Mouse (Mus musculus): ENCODE measurements around the gene Tmc6.

Gene Tmc6

DNA sequence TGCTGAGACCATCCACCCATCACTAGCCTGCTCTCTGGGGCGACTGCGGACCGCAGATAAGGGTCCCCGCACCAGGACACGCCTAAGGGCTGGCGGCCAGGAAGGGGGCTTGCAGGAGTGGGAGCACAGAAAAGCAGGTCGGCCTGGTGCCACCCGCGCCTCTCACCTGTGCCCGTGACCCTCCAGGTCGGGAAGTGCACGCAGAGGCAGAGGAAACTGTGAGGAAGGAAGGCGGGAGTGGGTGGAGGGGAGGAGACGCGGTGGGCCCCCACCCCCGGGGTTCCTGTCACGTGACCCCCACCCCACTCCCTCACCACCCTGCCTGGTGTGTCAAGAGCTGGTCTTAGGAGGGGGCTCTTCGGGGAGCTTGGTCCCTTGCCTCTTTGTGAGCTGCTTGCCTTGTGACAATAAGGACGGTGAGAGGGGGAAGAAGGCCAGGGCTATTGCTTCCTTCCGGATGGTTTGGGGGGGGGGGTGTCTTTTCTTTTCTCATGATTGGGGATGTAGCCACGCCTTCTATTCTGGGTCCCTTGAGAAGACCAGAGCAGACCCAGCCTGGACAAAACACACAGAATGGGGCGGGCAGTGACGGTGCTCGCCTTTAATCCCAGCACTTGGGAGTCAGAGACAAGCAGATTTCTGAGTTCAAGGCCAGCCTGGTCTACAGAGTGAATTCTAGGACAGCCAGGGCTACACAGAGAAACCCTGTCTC lies at the start of gene Tmc6, which contains the start of gene Tmc8:
Gene Tmc6 (minus strand): TSS at position 206 of the 712 bp plus-strand sequence.
Gene Tmc8 (plus strand): TSS at position 84 of the 712 bp plus-strand sequence.
- whole genome bisulfite sequencing: 69% methylated on average over 24 of the region's 24 CpGs

DNA sequence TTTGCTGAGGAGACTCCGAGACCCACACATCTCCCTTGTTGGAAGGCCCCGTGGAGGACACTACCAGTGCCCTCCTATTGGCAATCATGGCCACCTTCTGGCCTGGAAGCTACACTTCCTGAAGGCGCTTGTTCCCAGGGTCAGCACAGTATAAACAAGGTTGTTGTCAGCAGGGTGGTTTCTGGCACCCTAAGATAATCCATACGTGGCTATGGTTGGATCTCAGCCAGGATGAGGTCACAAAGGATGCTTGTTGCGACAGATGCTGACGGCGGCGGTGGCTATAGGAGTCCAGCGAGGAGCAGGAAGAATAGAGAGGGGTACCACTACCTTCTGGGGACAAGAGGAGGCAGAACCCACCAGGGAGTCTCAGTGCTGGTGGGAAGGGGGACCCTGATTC lies 48.4 kb upstream of the Tmc6 start:
- 64% methylated on average over 9 of the region's 9 CpGs for WGBS

DNA sequence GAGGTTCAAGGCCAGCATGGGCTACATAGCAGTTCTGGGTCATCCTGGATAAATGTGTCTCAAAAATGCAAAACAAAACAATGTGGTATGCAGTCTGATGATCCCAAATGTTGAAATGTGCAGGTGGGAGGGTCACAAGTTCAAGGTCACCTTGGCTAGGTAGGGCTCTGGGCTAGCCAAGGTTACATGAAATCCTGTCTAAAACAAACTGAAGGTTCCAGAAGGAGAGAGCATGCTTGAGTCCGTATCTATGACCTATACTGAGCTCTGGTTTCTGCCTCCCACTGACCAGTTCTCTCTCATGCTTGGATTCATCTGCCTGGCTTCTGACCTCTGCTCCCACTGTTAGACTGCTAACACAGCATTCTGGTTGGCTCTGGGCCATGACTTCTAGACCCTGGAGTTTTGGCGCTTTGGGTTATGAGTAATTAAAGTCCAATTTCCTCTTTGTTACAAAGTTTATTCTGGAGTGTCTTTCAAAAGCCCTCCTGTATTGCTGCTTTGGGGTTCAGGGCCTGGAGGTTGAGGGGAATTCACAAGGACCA lies 47.7 kb upstream of the Tmc6 start:
- 71% methylated on average over 2 of the region's 2 CpGs for WGBS

DNA sequence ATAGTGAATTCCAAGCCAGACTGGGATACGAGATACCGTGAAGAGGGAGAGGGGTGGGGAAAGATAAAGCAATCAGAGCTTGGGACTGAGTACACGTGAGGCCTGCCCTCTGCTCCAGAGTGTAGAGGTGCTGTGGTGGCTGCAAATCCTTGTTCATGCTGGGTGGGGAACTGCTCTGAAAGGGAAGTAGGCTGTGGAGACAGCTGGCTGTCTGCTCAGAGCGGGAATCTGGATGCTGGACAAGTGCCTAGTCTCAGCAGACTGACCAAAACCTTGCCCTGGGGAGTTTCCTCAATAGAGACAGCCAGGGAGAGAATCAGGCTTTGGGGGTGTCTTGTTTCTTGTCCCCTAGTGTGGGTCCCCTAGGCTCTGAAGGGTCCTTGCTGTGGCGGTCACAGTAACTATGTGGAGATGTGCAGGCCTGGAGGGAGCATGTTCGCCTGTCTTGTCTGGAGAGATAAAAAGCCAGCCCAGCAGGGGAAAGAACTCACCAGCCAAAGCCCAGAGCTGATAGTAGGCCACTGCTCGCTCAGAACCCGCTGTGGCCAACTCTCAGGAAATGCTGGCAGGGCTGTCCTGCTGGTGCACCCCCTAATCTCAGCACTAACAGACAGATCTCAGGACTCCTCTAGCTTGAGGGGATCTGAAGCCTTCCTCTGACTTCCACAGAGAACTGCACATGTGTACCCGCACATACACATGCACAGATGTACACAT lies 47.0 kb upstream of the Tmc6 start:
- 66% methylated on average over 9 of the region's 9 CpGs for WGBS

DNA sequence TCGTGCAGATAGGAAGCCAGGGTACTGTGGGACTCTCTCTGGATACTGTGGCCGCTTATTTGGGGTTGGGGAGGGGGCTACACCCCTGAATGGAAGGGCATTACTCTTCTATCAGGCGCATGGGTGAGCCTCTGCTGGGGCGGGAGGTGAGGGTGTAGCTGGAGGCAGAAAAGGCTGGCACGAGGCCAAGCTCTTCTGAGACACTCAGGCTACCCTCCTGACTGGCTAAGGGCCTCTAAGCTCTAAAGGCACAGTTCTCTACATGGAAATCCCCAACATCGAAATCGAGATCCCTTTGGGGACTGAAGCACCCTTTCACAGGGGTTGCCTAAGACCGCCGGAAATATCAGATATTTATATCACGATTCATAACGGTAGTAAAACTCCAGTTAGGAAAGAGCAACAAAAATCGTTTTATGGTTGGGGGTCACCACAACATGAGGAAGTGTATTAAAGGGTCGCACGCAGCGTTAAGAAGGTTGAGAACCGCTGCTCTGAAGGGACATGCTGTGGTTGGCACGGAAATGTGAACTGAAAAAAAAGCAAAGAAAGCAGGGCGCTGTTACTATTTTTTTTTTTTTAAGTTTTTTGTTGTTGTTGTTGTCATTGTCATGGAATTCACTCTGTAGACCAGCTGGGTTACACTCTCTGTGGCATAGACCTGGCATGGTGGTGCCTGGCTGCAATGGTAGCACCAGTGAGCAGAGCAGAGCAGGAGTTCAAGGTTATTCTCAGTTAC lies 46.3 kb upstream of the Tmc6 start:
- WGBS: 65% methylated on average over 18 of the region's 18 CpGs

DNA sequence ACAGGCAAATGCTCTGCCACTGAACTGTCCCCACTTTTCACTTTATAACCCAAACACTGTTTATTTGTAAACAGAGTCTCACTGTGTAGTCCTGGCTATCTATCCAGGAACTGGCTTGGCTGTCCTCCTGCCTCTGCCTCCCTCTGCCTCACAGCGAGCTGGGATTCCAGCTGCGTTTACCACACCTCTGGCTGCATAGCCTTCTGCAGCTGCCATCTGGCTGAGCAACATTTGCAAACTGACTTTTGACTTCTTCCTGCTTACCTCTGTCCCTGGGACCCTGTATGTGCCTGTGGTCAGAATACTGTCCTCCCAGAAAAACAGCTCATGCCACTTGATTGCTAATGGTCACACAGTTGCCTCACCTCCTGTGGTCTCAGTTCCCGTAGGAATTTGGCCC lies 45.4 kb upstream of the Tmc6 start:
- WGBS: 77% methylated on average over 3 of the region's 3 CpGs

DNA sequence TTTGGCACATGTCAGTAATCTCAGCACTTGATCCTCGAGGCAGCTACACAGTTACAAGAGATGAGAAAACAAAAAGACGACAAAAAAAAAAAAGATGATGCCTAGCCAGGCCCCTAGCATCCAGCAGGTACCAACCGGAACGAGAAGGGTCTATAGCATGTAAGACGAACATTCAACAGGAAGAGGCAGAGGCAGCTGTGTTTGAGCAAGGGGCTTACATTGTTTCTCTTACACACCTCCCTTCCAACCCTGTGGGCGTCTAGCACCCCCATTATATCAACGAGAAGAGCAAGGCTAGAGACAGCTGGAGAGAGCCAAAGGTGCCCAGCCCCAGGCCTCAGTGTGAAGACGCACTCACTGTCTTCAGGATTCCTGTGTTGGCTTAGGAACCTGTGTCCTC lies 44.9 kb upstream of the Tmc6 start:
- WGBS: 67% methylated on average over 8 of the region's 8 CpGs

DNA sequence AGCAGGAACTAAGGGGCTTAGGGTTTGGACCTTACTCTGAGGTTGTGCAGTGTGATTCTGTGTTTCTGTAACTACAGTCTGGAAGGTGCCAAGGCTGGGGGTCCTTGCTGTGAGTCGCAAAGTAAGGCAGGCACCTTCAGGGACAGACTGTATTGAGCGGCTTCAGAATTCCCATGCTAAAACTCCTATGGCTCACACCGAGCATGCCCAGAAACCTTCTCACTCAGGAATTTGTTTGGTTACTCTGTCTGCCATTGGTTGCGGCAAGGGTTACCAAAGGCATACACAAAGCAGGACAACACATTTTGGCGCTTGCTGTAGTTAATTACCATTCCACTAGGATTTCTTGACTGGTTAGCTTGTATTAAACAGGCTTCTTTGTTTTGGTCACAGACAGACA lies 44.2 kb upstream of the Tmc6 start:
- 23% methylated on average over 5 of the region's 5 CpGs for WGBS

DNA sequence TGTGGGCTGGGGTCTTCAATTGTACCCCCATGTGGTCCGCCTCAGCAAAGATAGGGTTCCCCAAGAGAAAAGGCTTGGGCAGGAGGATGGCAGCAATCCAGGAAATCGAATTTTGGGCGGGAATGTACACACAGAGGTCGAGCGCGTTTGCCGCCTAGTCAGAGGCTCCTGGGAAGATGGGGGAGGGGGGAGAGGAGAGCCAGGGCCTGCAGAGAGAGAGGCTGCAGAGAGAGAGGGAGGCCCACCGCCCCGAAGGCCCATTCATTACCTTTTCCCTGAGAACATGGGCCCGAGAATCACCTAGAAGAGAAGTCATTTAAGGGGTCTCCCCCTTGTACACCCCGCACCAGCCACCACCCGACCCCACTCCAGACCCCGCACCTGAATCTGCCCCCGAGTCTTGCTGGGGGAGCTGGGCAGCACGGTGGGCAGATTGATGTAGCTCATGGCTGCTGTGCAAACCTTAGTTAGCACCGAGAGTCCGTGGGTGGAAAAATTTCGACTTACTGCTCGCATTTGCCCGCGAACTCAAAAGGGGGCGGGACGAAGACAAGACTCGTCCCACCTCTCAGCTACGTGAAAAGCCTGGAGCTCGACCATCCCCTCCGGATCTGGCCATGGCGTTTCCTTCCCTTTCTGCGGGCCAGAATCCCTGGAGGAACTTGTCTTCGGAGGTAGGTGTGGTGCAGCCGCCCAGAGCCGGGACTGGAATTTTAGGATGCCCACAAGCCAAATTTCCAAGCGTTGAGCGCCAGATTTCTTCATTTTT lies 43.5 kb upstream of the Tmc6 start, which contains the start of the genes Afmid and Tk1:
Gene Afmid (plus strand): TSS at position 592 of the 769 bp plus-strand sequence.
Gene Tk1 (minus strand): TSS at position 760 of the 769 bp plus-strand sequence.
- WGBS: under 1% methylated on average over 34 of the region's 34 CpGs

DNA sequence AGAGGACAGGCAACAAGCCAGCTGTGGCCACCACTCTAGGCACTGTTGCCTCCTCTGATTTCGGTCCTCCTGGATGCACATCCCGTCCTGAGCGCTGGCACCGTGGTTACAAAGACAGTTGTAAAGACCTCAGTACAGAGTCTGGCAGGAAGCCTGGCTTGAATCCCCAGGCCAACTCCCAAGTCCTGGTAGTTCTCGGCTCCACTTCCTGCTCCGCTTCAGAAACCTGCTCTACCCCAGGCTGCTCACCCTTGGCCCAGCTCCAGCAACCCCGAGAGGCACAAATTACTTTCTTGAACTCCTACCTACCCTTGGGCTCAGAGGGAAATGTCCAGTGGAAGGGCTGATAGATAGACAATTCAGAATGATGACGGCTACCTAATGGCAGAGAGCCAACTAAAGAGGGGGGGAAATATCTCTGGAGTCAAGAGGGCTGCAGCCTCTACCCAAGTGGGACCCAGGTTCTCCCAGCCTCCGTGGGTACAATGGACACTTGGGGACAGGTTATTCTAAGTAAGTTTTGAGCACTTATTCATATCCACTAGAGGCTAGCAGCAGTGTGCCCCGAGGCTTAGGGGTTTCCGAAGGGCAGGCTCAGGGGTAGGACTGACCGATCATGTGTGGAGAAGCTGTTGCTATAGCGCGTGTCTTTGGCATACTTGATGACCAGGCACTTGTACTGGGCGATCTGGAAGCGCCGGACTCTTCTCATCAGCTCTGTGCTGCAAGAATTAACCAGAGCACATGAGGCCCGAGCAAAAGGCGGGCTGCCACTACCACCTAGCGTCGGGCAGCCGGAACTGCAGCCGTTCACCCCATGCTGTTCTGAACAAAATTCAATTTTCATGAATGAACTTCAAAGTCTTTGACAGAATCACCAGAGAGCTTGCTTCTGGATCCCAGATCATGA lies 42.3 kb upstream of the Tmc6 start:
- WGBS: 8% methylated on average over 23 of the region's 23 CpGs

DNA sequence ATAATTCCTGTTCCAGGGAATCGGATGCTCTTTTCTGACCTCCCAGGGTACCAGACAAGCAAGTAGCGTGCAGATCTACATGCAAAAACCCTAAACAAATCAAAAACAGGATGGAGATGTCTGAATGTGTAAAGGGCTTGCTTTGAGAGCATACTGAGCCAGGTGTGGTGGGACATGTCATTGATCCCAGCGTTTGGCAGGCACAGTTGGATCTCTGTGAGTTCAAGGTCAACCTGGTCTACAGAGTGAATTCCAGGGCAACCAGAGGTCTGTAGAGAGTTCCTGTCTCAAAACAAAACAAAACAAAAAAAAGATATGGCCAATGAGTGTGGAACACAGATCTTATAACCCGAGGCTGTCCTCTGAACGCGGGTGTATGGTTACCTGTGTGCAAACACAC lies 41.4 kb upstream of the Tmc6 start:
- WGBS: 91% methylated on average over 6 of the region's 6 CpGs

DNA sequence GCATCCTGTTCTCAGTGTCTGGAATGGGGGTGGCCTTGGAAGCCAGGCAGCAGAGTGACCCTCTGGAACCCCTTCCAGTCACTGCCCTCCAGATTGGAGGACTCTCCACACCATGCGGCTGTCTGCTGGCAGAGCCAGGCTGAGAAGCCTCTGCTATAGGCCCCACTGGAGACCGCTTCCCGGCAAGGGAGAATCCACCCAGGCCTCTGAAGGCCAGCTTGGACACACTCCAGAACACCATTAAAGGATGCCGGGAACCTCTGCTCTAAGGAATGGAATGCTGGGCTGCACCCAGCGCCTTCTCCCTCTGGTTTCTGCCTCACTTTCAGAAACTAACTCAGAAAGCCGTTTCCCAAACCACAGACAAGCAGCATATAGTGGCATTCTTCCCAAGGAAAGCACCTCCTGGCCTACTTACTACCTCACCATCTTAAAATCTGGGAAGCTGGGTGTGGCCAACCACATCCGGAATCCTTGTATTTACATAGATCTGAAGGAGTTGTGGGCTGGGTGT lies 40.8 kb upstream of the Tmc6 start:
- WGBS: 59% methylated on average over 7 of the region's 7 CpGs

DNA sequence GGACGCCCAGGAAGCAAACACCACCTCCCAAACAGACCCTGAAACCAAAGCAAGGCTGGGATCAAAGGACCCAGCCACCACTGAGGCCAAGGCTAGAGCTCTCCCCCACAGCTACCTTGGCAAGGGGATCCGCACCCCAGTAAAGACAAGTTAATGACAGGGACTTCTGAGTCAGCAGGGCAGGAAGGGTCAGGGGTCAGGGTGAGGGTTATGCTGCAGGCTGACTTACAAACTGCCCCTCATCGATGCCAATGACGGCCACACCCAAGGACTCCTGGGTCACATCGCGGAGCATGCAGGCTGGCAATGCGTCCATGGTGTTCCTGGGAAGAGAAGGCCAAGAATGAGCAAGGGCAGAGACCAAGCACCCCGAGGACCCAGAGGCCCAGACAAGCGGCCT lies 39.9 kb upstream of the Tmc6 start:
- WGBS: 94% methylated on average over 9 of the region's 9 CpGs

DNA sequence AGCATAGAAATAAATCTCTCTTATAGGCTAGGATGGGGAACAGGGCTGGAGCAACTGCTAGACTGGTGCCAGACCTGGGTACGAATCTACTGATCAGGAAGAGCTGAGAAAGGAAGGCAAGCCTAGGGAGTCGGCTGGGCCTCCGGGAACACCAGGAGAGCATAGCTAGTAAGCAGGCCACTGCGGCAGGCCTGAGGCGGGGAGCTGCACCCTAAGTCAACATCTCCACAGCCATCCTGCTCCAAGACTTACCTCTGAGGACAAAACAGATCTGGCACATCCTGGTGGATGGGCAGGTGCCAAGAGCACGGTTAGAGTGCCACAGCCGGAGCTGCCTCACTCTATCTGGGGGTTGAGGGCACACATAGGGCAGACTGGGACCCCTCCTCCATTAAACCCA lies 38.2 kb upstream of the Tmc6 start:
- WGBS: 97% methylated on average over 7 of the region's 7 CpGs

DNA sequence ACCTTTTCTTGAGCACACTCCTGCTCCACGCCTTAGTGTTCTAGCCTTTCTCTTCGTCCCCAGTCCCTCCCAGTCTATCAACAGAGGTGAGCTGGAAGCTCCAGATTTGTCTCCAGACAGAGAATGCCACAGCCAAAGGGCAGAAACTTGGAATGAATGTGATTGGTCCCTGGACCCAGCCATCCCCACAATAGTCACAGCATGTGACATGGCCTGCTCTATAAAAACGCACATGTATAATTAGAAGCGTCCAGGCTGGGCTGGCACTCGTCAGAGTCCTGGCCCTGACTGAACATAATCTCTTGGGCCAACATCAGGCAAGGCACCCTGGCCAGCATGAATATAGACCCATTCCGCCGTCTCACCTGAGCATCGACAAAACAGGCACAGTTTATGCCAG lies 37.1 kb upstream of the Tmc6 start:
- WGBS: 53% methylated on average over 8 of the region's 8 CpGs

DNA sequence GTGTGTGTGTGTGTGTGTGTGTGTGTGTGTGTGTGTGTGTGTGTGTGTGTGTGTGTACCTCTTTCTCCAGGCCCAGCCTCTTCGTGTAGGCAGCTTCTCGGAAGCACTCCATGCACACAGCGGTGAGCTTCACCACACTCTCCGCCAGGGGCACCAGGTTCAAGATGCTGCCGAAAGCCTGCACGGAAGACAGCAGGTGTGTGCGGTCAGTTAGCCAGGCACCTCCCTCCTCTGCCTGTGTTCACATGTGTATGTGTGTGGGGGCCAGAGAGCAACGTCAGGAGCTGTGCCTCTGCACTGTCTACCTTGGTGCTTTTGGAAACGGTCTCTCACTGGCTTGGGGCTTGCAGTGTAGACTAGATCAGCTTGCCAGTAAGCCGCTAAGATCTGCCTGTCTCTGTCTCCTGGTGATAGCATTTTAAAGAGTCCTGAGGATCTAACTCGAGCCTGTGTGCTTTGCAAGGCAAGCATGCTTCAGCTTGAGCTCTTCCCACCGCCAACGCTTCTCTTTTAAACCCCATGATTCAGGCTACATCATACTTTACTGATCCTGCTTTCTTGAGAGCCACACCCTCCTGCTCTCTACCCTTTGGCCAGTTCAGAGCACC lies 34.5 kb upstream of the Tmc6 start:
- 75% methylated on average over 13 of the region's 13 CpGs for WGBS

DNA sequence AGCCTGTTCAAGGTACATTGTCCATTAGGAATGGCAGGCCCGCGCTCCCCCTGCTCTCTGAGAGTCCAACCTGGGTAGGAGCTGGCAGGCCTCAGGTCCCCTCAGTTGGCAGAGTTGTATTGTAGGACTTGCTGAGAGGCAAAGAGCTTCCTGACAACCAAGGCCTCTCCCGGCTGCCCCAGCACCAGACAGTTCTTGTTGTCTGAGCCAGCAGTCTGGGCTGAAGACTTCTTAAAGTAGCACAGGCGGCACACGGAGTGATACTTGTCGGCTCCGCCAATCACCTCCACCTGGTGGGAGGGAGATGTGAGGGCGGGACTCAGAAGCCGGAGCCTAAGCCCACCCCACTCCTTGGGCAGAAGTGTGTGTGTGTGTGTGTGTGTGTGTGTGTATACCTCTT lies 33.9 kb upstream of the Tmc6 start:
- WGBS: 56% methylated on average over 9 of the region's 9 CpGs

DNA sequence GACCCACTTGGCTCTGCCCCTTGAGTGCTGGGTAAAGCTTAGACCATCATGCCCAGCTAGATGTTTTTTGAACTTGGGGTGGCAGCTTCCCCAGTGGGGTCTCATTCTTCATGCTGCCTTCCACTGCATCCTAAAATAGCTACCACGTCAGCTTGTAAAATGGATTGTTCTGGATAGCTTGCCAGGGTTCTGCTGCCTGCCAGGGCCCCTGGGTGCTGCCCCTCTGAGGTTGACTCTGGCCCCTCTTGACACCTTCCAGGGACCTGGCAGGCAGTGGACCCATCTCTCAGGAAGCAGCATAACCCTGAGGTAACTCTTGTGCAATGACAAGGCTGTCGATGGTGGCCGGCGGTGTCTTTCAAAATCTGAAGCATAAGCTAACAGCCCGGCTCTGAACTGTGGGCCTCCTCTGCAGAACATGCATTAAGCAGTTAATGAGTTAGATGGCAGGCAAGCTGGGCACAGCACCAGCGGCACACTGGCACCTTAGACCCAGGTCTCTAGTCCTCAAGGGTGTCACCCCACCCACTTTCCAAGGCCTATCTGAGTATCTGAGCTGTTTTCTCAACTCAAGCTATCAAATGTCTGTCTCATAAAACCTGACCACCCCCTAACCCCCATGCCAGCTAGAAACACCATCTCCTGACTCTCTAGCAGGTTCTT lies 32.8 kb upstream of the Tmc6 start:
- WGBS: 89% methylated on average over 6 of the region's 6 CpGs

DNA sequence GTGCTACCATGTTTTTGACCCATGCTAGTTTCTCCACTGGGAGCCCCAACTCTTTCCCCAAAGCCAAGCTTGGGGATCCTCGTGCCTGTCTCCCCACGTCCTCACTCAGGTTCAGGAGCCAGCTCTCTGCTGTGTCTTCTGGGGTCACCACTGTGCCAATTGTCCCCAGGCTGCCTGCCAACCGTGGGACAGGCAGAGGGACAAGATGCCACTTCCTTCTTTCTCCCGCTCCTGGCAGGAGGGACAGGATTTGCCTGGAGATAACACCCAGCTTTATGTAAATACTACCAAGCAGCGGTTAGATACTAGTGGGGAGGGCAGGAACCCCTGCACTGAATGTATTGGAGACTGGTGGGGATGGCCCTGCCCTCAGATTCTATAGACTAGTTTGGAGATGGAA lies 31.9 kb upstream of the Tmc6 start:
- WGBS: 65% methylated on average over 5 of the region's 5 CpGs

Data from cerebral cortex, adult 2 months (tissue).